Comparison of ENCODE assay signal across 15 mouse cellular contexts in genomic region chr4:136754256-136754655, GRCm38 (mm10).
A peak's percentile ranks its signal among the peaks of the same experiment; 100 is the strongest.
DNase-seq lines count a peak whose midpoint lies in the region; ATAC-seq lines count a peak whose summit lies in the region.
"Had no signal": no experiment of that assay in that cellular context is flagged by ENCODE, and none has a peak within 500 bp of the region (broad histone marks: within the 10 kb centered on the region; RNA-seq: fewer than 3 reads in every experiment).

No protein-coding gene starts in this region.

- no peak for ATAC-seq in forebrain, embryonic 11.5 days (replicated peaks; ENCODE audit: low FRiP score)
- ATAC-seq in forebrain, embryonic 16.5 days = no peak
- ATAC-seq in forebrain, embryonic 13.5 days = no peak
- ATAC-seq in neural tube, embryonic 12.5 days (ENCODE audit: low FRiP score, low read depth) = no peak
- ATAC-seq in megakaryocyte, adult 5-6 weeks (ENCODE audit: poor library complexity, severe bottlenecking) = no peak

- H3K4me3 ChIP-seq in forebrain, embryonic 11.5 days (ENCODE audit: low read depth, low read length) = no peak overlapping the region
- no peak overlapping the region for H3K4me3 ChIP-seq in forebrain, embryonic 16.5 days (replicated peaks; ENCODE audit: low read length)
- no peak overlapping the region for H3K4me3 ChIP-seq in forebrain, embryonic 13.5 days
- H3K4me3 ChIP-seq in limb, embryonic 10.5 days = no peak overlapping the region
- no peak overlapping the region for H3K4me3 ChIP-seq in neural tube, embryonic 12.5 days
- H3K4me3 ChIP-seq: gastrocnemius, adult 2 months had no signal

- H3K4me2 ChIP-seq in forebrain, embryonic 11.5 days (ENCODE audit: low read depth, low read length, severe bottlenecking) = no peak overlapping the region
- no peak overlapping the region for H3K4me2 ChIP-seq in forebrain, embryonic 16.5 days (ENCODE audit: low read length)
- H3K4me2 ChIP-seq in forebrain, embryonic 13.5 days = no peak overlapping the region
- no peak overlapping the region for H3K4me2 ChIP-seq in neural tube, embryonic 12.5 days (replicated peaks)

- H3K9me3 ChIP-seq in forebrain, embryonic 11.5 days (ENCODE audit: control insufficient read depth, low read length) = no peaks in the 10 kb centered on the region
- H3K9me3 ChIP-seq in forebrain, embryonic 16.5 days (ENCODE audit: control insufficient read depth, low read length) = no peaks in the 10 kb centered on the region
- H3K9me3 ChIP-seq in forebrain, embryonic 13.5 days (replicated peaks) = no peaks in the 10 kb centered on the region
- H3K9me3 ChIP-seq in limb, embryonic 10.5 days (replicated peaks) = no peaks in the 10 kb centered on the region
- H3K9me3 ChIP-seq in neural tube, embryonic 12.5 days = no peaks in the 10 kb centered on the region

- peaks cover 82% of the 10 kb centered on the region for H3K4me1 ChIP-seq in forebrain, embryonic 11.5 days (replicated peaks; ENCODE audit: control insufficient read depth, insufficient read depth, low read length)
- peaks cover 57% of the 10 kb centered on the region for H3K4me1 ChIP-seq in forebrain, embryonic 16.5 days (replicated peaks; ENCODE audit: control insufficient read depth, insufficient read depth, low read length)
- H3K4me1 ChIP-seq in forebrain, embryonic 13.5 days = peaks cover 97% of the 10 kb centered on the region
- H3K4me1 ChIP-seq in limb, embryonic 10.5 days = peaks cover 86% of the 10 kb centered on the region
- H3K4me1 ChIP-seq in neural tube, embryonic 12.5 days = peaks cover 97% of the 10 kb centered on the region

- 0 out of 2 replicates have a peak overlapping the region, but pooled peaks have one; percentile 99 for H3K27ac ChIP-seq in forebrain, embryonic 11.5 days (ENCODE audit: low read depth, low read length)
- H3K27ac ChIP-seq in forebrain, embryonic 16.5 days (ENCODE audit: low read length) = no peak overlapping the region
- H3K27ac ChIP-seq in forebrain, embryonic 13.5 days = peak overlapping the region; percentile 96
- peak overlapping the region; percentile 79; the same call in 1 of the 2 replicates for H3K27ac ChIP-seq in limb, embryonic 10.5 days
- H3K27ac ChIP-seq in neural tube, embryonic 12.5 days = peak overlapping the region; percentile 92; the same call in 1 of the 2 replicates
- H3K27ac ChIP-seq: gastrocnemius, adult 2 months had no signal

- no peaks in the 10 kb centered on the region for H3K36me3 ChIP-seq in forebrain, embryonic 11.5 days (ENCODE audit: control insufficient read depth, insufficient read depth, low read length)
- H3K36me3 ChIP-seq in forebrain, embryonic 16.5 days (ENCODE audit: control insufficient read depth, insufficient read depth) = no peaks in the 10 kb centered on the region
- H3K36me3 ChIP-seq in forebrain, embryonic 13.5 days (ENCODE audit: poor library complexity, severe bottlenecking) = peaks cover 11% of the 10 kb centered on the region
- H3K36me3 ChIP-seq in limb, embryonic 10.5 days = peaks cover 10% of the 10 kb centered on the region
- H3K36me3 ChIP-seq in neural tube, embryonic 12.5 days = peaks cover 6% of the 10 kb centered on the region

- WGBS in forebrain, embryonic 11.5 days = 75% methylated on average over 8 of the region's 8 CpGs
- WGBS in forebrain, embryonic 16.5 days = 73% methylated on average over 8 of the region's 8 CpGs
- 79% methylated on average over 8 of the region's 8 CpGs for WGBS in forebrain, embryonic 13.5 days
- WGBS in limb, embryonic 10.5 days = 95% methylated on average over 8 of the region's 8 CpGs
- WGBS in neural tube, embryonic 12.5 days = 77% methylated on average over 8 of the region's 8 CpGs

- DNase-seq in forebrain, embryonic 11.5 days (ENCODE audit: low spot score) = no peak
- DNase-seq in limb, embryonic 10.5 days (ENCODE audit: low spot score) = no peak
- no peak for DNase-seq in layer of hippocampus, adult 8-10 months (ENCODE audit: low spot score in 2 of 2)
- DNase-seq in cerebellum, postnatal 14 days = no peak
- DNase-seq: adrenal gland, postnatal 10 days; cerebellum, adult 9-11 months; gastrocnemius, adult 2 months; heart, adult 11 months; kidney, adult 2 months; lung, postnatal 14 days; right cerebral cortex, postnatal 25 days had no signal

- H3K9ac ChIP-seq in forebrain, embryonic 11.5 days (ENCODE audit: low read length) = peak overlapping the region; percentile 14; the same call in 1 of the 2 replicates
- H3K9ac ChIP-seq in forebrain, embryonic 16.5 days (replicated peaks; ENCODE audit: low read depth, low read length) = no peak overlapping the region
- H3K9ac ChIP-seq in forebrain, embryonic 13.5 days = peak overlapping the region; percentile 58; the same call in 1 of the 2 replicates
- no peak overlapping the region for H3K9ac ChIP-seq in neural tube, embryonic 12.5 days

- no peaks in the 10 kb centered on the region; the same call in 1 of the 2 replicates for H3K27me3 ChIP-seq in forebrain, embryonic 11.5 days (ENCODE audit: control insufficient read depth, insufficient read depth, low read length)
- H3K27me3 ChIP-seq in forebrain, embryonic 16.5 days (replicated peaks; ENCODE audit: control insufficient read depth, insufficient read depth, low read length) = no peaks in the 10 kb centered on the region
- peaks cover 13% of the 10 kb centered on the region for H3K27me3 ChIP-seq in forebrain, embryonic 13.5 days
- peaks cover 74% of the 10 kb centered on the region for H3K27me3 ChIP-seq in limb, embryonic 10.5 days (ENCODE audit: low read depth, poor library complexity, severe bottlenecking)
- no peaks in the 10 kb centered on the region for H3K27me3 ChIP-seq in neural tube, embryonic 12.5 days (replicated peaks)

Comparison
In these comparisons a context has a peak if more than half of its experiments do, and no peak if none do; other contexts are left out.
1. H3K9ac ChIP-seq: peak in forebrain, embryonic 11.5 days (single experiment) and forebrain, embryonic 13.5 days (single experiment); none in forebrain, embryonic 16.5 days (single experiment) and neural tube, embryonic 12.5 days (single experiment).